Mouse (Mus musculus): ENCODE results near the gene Arl5b.

GRCm38 (mm10) chr2:15026817-15027216 lies 22.4 kb upstream of the Arl5b start:
- TF ChIP-seq POLR2A (IDR thresholded peaks at IDR 0.05; ENCODE audit: borderline replicate concordance, extremely low read depth, insufficient read depth, insufficient read length, poor library complexity, severe bottlenecking) (no peak), CTCF (IDR thresholded peaks at IDR 0.05; ENCODE audit: borderline replicate concordance, extremely low read depth, insufficient read depth, insufficient read length) (no peak)

Data from brain, embryonic 14.5 days (tissue).